ENCODE assay signal across 8 mouse cellular contexts in the genomic region with DNA sequence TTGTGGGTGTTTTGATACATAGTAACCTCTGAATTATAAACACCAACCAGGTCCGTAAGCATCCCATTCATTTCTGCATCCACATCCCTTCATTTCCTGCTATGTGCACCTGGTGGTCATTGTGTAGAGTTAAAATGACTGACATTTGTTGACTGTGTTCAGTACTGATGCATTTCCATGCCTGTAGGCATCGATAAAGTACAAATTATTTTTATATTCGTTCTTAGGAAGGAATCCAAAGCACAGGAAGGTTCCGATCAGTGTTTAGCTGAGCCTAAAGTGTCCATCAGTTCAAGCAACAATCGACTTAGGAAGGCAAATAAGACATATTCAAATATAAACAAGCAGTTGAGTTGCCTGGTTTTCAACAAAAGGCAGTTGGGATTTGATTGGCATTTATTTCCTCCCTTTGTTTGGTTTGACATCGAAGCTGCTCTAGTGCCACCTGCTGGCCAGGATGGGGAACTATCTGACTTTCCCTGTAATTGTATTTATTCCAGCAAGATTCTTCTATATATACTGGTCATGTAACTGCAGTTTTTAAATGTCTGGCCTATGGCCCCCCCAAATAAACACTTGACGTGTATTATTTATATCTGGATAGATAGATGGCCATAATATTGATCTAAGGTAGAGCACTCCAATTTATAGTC.
DNase-seq lines count a peak whose midpoint lies in the region; ATAC-seq and TF ChIP-seq lines count a peak whose summit lies in the region.

No protein-coding gene starts in this region.

- peak; percentile 44 for ATAC-seq in common myeloid progenitor, adult 5-6 weeks (replicated peaks; ENCODE audit: low read depth, poor library complexity, severe bottlenecking)
- ATAC-seq in intestine, postnatal 0 days, result 0 out of 2 replicates have a peak, but pooled peaks have one; percentile 16

- H3K4me2 ChIP-seq in intestine, postnatal 0 days (replicated peaks; ENCODE audit: low read depth), result no peak overlapping the region

- no peaks in the 10 kb centered on the region for H3K27me3 ChIP-seq in intestine, postnatal 0 days (replicated peaks; ENCODE audit: control insufficient read depth, insufficient read depth, low read length)
- no peaks in the 10 kb centered on the region for H3K27me3 ChIP-seq in limb, embryonic 10.5 days (ENCODE audit: low read depth, poor library complexity, severe bottlenecking)

- DNase-seq in urinary bladder, adult 18-20 months (ENCODE audit: low spot score in 2 of 2), result peak; percentile 22 to 59
- DNase-seq in urinary bladder, postnatal 10 days (ENCODE audit: low spot score), result no peak
- peak; percentile 67 for DNase-seq in gastrocnemius, postnatal 14 days
- peak; percentile 81 for DNase-seq in limb, embryonic 10.5 days (ENCODE audit: low spot score)
- DNase-seq in naive thymus-derived CD4-positive, alpha-beta T cell, adult 2 months (ENCODE audit: low read depth), result peak; percentile 82
- peak; percentile 53 to 83 for DNase-seq in spleen, postnatal 4 days (ENCODE audit: low spot score in 2 of 2)

- TF ChIP-seq CTCF in intestine, postnatal 0 days (IDR thresholded peaks at IDR 0.05; ENCODE audit: low read depth), result peak; percentile 90

- no peak overlapping the region for H3K9ac ChIP-seq in intestine, postnatal 0 days (ENCODE audit: low read depth, low read length)

- 33% methylated on average over 7 of the region's 7 CpGs for WGBS in intestine, postnatal 0 days
- 49% methylated on average over 7 of the region's 7 CpGs for WGBS in limb, embryonic 10.5 days

- no peaks in the 10 kb centered on the region for H3K4me1 ChIP-seq in intestine, postnatal 0 days (replicated peaks; ENCODE audit: control insufficient read depth, insufficient read depth, low read length)
- peaks cover 18% of the 10 kb centered on the region for H3K4me1 ChIP-seq in limb, embryonic 10.5 days

- no peak overlapping the region for H3K4me3 ChIP-seq in intestine, postnatal 0 days (ENCODE audit: low read depth, low read length)
- no peak overlapping the region for H3K4me3 ChIP-seq in limb, embryonic 10.5 days

- no peaks in the 10 kb centered on the region for H3K36me3 ChIP-seq in intestine, postnatal 0 days (ENCODE audit: control insufficient read depth, insufficient read depth)
- H3K36me3 ChIP-seq in limb, embryonic 10.5 days, result no peaks in the 10 kb centered on the region

- H3K9me3 ChIP-seq in intestine, postnatal 0 days (ENCODE audit: control insufficient read depth), result no peaks in the 10 kb centered on the region
- H3K9me3 ChIP-seq in limb, embryonic 10.5 days (replicated peaks), result no peaks in the 10 kb centered on the region

- no peak overlapping the region for H3K27ac ChIP-seq in intestine, postnatal 0 days (ENCODE audit: low read depth, low read length)
- peak overlapping the region; percentile 87 for H3K27ac ChIP-seq in limb, embryonic 10.5 days

- intact Hi-C loops in gastrocnemius, postnatal 14 days (cut with DNase I; ENCODE audit: low total_unique reads), result loop anchor here (5.0 kb wide), 2 partner anchors 113 to 128 kb away; no protein-coding TSS in a partner anchor
